7 mouse cellular contexts compared by ENCODE assay signal in the genomic region with DNA sequence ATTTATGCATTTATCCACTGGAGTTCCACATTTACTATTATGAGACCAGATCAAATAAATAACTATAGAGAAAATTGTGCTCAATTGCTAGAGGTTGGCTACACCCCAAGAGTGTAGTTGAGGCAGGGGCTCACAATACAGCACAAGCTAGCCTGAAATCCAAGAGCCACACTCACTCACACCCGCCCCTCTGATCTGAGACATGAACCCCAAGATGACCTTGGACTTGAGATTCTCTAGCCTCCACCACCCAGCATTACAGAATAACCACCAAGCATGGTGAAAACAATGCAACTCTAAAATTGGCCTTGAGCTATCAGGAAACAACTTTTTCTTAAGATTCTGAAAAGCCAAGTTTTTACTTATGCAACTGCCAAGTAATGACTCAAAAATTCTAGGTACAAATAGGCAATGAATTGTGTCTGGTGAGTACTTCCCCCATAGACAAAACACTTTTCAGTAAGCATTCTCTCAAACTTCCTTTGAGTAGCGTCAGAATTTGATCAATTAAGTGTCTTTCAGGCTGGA. TPM values are rescaled to one million over a fixed set of nuclear protein-coding genes. Genes with fewer than 3 reads are reported as not detected.
DNase-seq lines count a peak whose midpoint lies in the region; ATAC-seq and TF ChIP-seq lines count a peak whose summit lies in the region.

No protein-coding gene starts in this region.

- no peaks in the 10 kb centered on the region for H3K9me3 ChIP-seq in forebrain, embryonic 10.5 days
- H3K9me3 ChIP-seq in limb, embryonic 12.5 days, result no peaks in the 10 kb centered on the region
- H3K9me3 ChIP-seq in stomach, embryonic 14.5 days (ENCODE audit: control insufficient read depth, low read depth, low read length), result no peaks in the 10 kb centered on the region

- no peak for ATAC-seq in limb, embryonic 12.5 days (ENCODE audit: insufficient number of reproducible peaks, insufficient read depth, low FRiP score, low TSS enrichment, low read depth)
- no peak for ATAC-seq in stomach, embryonic 14.5 days (ENCODE audit: insufficient number of reproducible peaks, insufficient read depth, low FRiP score, low read depth)

- H3K4me3 ChIP-seq in liver, adult 2 months (ENCODE audit: insufficient read depth, low read depth, low read length), result no peak overlapping the region
- H3K4me3 ChIP-seq in forebrain, embryonic 10.5 days, result peak overlapping the region; percentile 96
- H3K4me3 ChIP-seq in limb, embryonic 12.5 days (replicated peaks), result peak overlapping the region; percentile 88
- peak overlapping the region; percentile 98 for H3K4me3 ChIP-seq in stomach, embryonic 14.5 days (ENCODE audit: low read depth, low read length)

- no peaks in the 10 kb centered on the region for H3K27me3 ChIP-seq in liver, adult 2 months (ENCODE audit: control insufficient read depth, insufficient read depth, low read length)
- H3K27me3 ChIP-seq in forebrain, embryonic 10.5 days (ENCODE audit: poor library complexity, severe bottlenecking), result no peaks in the 10 kb centered on the region
- H3K27me3 ChIP-seq in limb, embryonic 12.5 days, result no peaks in the 10 kb centered on the region
- H3K27me3 ChIP-seq in stomach, embryonic 14.5 days (ENCODE audit: control insufficient read depth, insufficient read depth, low read length), result no peaks in the 10 kb centered on the region

- H3K4me1 ChIP-seq in liver, adult 2 months (ENCODE audit: control insufficient read depth, insufficient read depth, low read length), result peaks cover 5% of the 10 kb centered on the region
- H3K4me1 ChIP-seq in forebrain, embryonic 10.5 days, result peaks cover 63% of the 10 kb centered on the region
- peaks cover 51% of the 10 kb centered on the region for H3K4me1 ChIP-seq in limb, embryonic 12.5 days (replicated peaks)
- peaks cover 36% of the 10 kb centered on the region for H3K4me1 ChIP-seq in stomach, embryonic 14.5 days (ENCODE audit: control insufficient read depth, insufficient read depth, low read length)

- H3K36me3 ChIP-seq in liver, adult 2 months (ENCODE audit: control insufficient read depth, insufficient read depth, low read length), result peaks cover 19% of the 10 kb centered on the region
- H3K36me3 ChIP-seq in forebrain, embryonic 10.5 days (replicated peaks), result peaks cover 38% of the 10 kb centered on the region
- peaks cover 30% of the 10 kb centered on the region for H3K36me3 ChIP-seq in limb, embryonic 12.5 days
- peaks cover 23% of the 10 kb centered on the region for H3K36me3 ChIP-seq in stomach, embryonic 14.5 days (ENCODE audit: control insufficient read depth, insufficient read depth, low read length)

- 22% methylated on average over 2 of the region's 2 CpGs for WGBS in liver, adult 2 months
- 57% methylated on average over 2 of the region's 2 CpGs for WGBS in forebrain, embryonic 10.5 days
- 49% methylated on average over 2 of the region's 2 CpGs for WGBS in limb, embryonic 12.5 days
- WGBS in stomach, embryonic 14.5 days, result 33% methylated on average over 2 of the region's 2 CpGs

- peaks cover 5% of the 10 kb centered on the region; the same call in 1 of the 2 replicates for H3K79me2 ChIP-seq in liver, adult 2 months (ENCODE audit: control insufficient read depth, insufficient read depth, low read length)

- peak overlapping the region; percentile 30; the same call in 1 of the 2 replicates for H3K9ac ChIP-seq in liver, adult 2 months (ENCODE audit: low read depth, low read length)
- peak overlapping the region; percentile 92 for H3K9ac ChIP-seq in limb, embryonic 12.5 days (replicated peaks)
- H3K9ac ChIP-seq in stomach, embryonic 14.5 days (replicated peaks; ENCODE audit: low read depth, low read length), result peak overlapping the region; percentile 94; the same call in 1 of the 2 replicates

- H3K4me2 ChIP-seq in limb, embryonic 12.5 days, result peak overlapping the region; percentile 72
- peak overlapping the region; percentile 75 for H3K4me2 ChIP-seq in stomach, embryonic 14.5 days (replicated peaks; ENCODE audit: low read depth, low read length)

- no peak overlapping the region for H3K27ac ChIP-seq in liver, adult 2 months (replicated peaks; ENCODE audit: insufficient read depth, low read depth, low read length)
- H3K27ac ChIP-seq in forebrain, embryonic 10.5 days, result peak overlapping the region; percentile 99
- 0 out of 2 replicates have a peak overlapping the region, but pooled peaks have one; percentile 12 for H3K27ac ChIP-seq in limb, embryonic 12.5 days
- H3K27ac ChIP-seq in stomach, embryonic 14.5 days (ENCODE audit: low read length), result no peak overlapping the region

- no peak for TF ChIP-seq POLR2A in liver, adult 2 months (IDR thresholded peaks at IDR 0.05; ENCODE audit: extremely low read depth, insufficient read depth, low read length)

- TF ChIP-seq CTCF in liver, adult 2 months (IDR thresholded peaks at IDR 0.05; ENCODE audit: low read depth, low read length), result no peak

- DNase-seq in liver, adult 2 months (ENCODE audit: extremely low read depth, low read depth, low spot score), result peak; percentile 18
- DNase-seq in liver, result no peak
- DNase-seq in forebrain, embryonic 10.5 days (ENCODE audit: extremely low spot score, low spot score), result no peak
- DNase-seq in kidney, postnatal 25 days, result no peak
- DNase-seq in urinary bladder, postnatal 14 days (ENCODE audit: low spot score), result no peak

RNA-seq across cellular contexts. Expression of a gene that starts 1.5 kb away (rescaled TPM):
- 318 and 352 TPM in 2 replicates for total RNA-seq in liver, adult 2 months (2014; rRNA removed)
- polyA plus RNA-seq in liver, adult 2 months (2012; rRNA removed), result 88.5 and 110 TPM in 2 replicates
- polyA plus RNA-seq in forebrain, embryonic 10.5 days (2016; fragmentation: Nextera tagmentation; extraction: Ambion mirVana), result 1,073 and 1,096 TPM in 2 replicates
- 1,381 and 1,432 TPM in 2 replicates for polyA plus RNA-seq in limb, embryonic 12.5 days (2016; fragmentation: Nextera tagmentation; extraction: Ambion mirVana)
- 1,708 and 1,741 TPM in 2 replicates for polyA plus RNA-seq in stomach, embryonic 14.5 days (2014; fragmentation: Nextera tagmentation; extraction: Ambion mirVana)

RNA-seq across cellular contexts. Expression of a gene that starts 5.4 kb away (rescaled TPM):
- total RNA-seq in liver, adult 2 months (2014; rRNA removed), result 44.8 and 50.7 TPM in 2 replicates
- 46.6 and 61.5 TPM in 2 replicates for polyA plus RNA-seq in liver, adult 2 months (2012; rRNA removed)
- 10.0 and 11.3 TPM in 2 replicates for polyA plus RNA-seq in forebrain, embryonic 10.5 days (2016; fragmentation: Nextera tagmentation; extraction: Ambion mirVana)
- 11.6 and 11.9 TPM in 2 replicates for polyA plus RNA-seq in limb, embryonic 12.5 days (2016; fragmentation: Nextera tagmentation; extraction: Ambion mirVana)
- 27.1 and 28.0 TPM in 2 replicates for polyA plus RNA-seq in stomach, embryonic 14.5 days (2014; fragmentation: Nextera tagmentation; extraction: Ambion mirVana)

RNA-seq across cellular contexts. Expression of a gene that starts 5.4 kb away (rescaled TPM):
- total RNA-seq in liver, adult 2 months (2014; rRNA removed), result 4.1 and 5.2 TPM in 2 replicates
- 5.2 and 7.2 TPM in 2 replicates for polyA plus RNA-seq in liver, adult 2 months (2012; rRNA removed)
- 10.6 and 11.7 TPM in 2 replicates for polyA plus RNA-seq in forebrain, embryonic 10.5 days (2016; fragmentation: Nextera tagmentation; extraction: Ambion mirVana)
- polyA plus RNA-seq in limb, embryonic 12.5 days (2016; fragmentation: Nextera tagmentation; extraction: Ambion mirVana), result 18.3 and 20.4 TPM in 2 replicates
- polyA plus RNA-seq in stomach, embryonic 14.5 days (2014; fragmentation: Nextera tagmentation; extraction: Ambion mirVana), result 16.0 and 17.4 TPM in 2 replicates

RNA-seq across cellular contexts. Expression of a gene that starts 6.3 kb away (rescaled TPM):
- total RNA-seq in liver, adult 2 months (2014; rRNA removed), result 2.6 and 2.8 TPM in 2 replicates
- polyA plus RNA-seq in liver, adult 2 months (2012; rRNA removed), result 5.2 and 5.3 TPM in 2 replicates
- 70.7 and 73.3 TPM in 2 replicates for polyA plus RNA-seq in forebrain, embryonic 10.5 days (2016; fragmentation: Nextera tagmentation; extraction: Ambion mirVana)
- 149 and 157 TPM in 2 replicates for polyA plus RNA-seq in limb, embryonic 12.5 days (2016; fragmentation: Nextera tagmentation; extraction: Ambion mirVana)
- polyA plus RNA-seq in stomach, embryonic 14.5 days (2014; fragmentation: Nextera tagmentation; extraction: Ambion mirVana), result 156 and 171 TPM in 2 replicates

RNA-seq across cellular contexts. Expression of a gene that starts 11.3 kb away (rescaled TPM):
- total RNA-seq in liver, adult 2 months (2014; rRNA removed), result 0.55 and 0.60 TPM in 2 replicates
- 0.24 and 0.35 TPM in 2 replicates for polyA plus RNA-seq in liver, adult 2 months (2012; rRNA removed)
- 0.91 and 1.5 TPM in 2 replicates for polyA plus RNA-seq in forebrain, embryonic 10.5 days (2016; fragmentation: Nextera tagmentation; extraction: Ambion mirVana)
- 1.9 and 2.7 TPM in 2 replicates for polyA plus RNA-seq in limb, embryonic 12.5 days (2016; fragmentation: Nextera tagmentation; extraction: Ambion mirVana)
- polyA plus RNA-seq in stomach, embryonic 14.5 days (2014; fragmentation: Nextera tagmentation; extraction: Ambion mirVana), result 2.7 and 3.3 TPM in 2 replicates

Comparison
In these comparisons a context has a peak if more than half of its experiments do, and no peak if none do; other contexts are left out.
1. H3K27ac ChIP-seq: peak in forebrain, embryonic 10.5 days (single experiment) and limb, embryonic 12.5 days (single experiment); none in liver, adult 2 months (single experiment) and stomach, embryonic 14.5 days (single experiment).
2. H3K9ac ChIP-seq: peak in every context shown above with its lines; median percentile 94 in stomach, embryonic 14.5 days; 92 in limb, embryonic 12.5 days; 30 in liver, adult 2 months.